Mouse (Mus musculus): ENCODE measurements at regions not wholly inside any gene's neighbourhood (a gene's known extent, or its start where the extent isn't known, plus 50 kb on each side); places are given as distances from the start of the nearest gene placed in this dataset.

DNA sequence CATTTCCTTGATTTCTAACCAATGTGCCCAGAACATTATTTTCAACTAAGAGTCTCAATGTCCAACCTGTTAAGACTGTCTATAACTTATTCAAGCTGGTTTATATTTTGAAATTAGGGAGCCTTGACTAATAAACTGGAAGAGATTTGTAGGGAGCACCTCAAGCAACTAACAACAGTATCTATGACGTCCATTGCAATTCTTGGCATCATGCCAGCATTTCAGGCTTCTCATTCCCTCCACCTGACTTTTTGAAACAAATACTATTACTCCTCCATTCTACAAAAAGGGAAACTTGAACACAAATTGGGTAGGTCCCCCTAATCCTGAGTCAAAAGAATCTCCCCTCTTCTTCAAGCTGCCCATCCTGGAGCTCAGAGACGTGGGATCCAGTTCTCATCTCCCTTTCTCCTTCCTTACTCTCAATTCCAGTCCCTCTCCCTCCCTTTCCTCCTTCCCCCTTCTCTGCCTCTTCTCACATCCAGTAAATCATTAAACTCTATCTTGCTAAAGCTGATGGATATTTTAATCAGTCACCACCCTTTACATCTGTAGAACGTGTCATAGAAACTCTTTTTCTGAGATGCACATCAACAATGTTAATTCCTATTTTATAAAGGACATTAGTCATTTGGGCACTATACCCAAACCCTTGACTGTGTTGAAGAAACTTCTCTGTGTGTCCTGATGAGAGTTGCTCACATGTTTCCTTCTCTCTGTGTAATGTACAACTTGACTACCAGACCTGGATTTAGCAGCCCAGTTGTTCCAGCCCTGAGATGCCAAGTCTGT, 50.4 kb upstream of the Nampt start:
- TF ChIP-seq CTCF (IDR thresholded peaks at IDR 0.05; ENCODE audit: borderline replicate concordance, insufficient read depth, low read length) = no peak
- no peak for TF ChIP-seq POLR2A (IDR thresholded peaks at IDR 0.05; ENCODE audit: low read depth, low read length)
